Mouse (Mus musculus): ENCODE measurements around the gene Tlcd1. TPM values are rescaled to one million over a fixed set of nuclear protein-coding genes. Genes with fewer than 3 reads are reported as not detected.

Gene Tlcd1
- total and polyA plus RNA-seq, 3 experiments: 23.3 to 28.3 TPM; not detected in 1

GRCm38 (mm10) chr11:78168541-78169468 is 7.7 kb upstream of the Tlcd1 start (continued):
- TF ChIP-seq KAT2A (conservative IDR thresholded peaks at IDR 0.05; ENCODE audit: low read depth, low read length): peak; percentile 45; the same call in 1 of the 2 replicates
- TF ChIP-seq MYC (IDR thresholded peaks at IDR 0.05; ENCODE audit: low read depth, low read length): peak; percentile 68; the same call in 1 of the 2 replicates

- Histone ChIP-seq H3K4me3 (ENCODE audit: control insufficient read depth in 1 of 2, insufficient read depth in 1 of 2, low read depth in 2 of 2, low read length in 2 of 2) (no peak overlapping the region), H3K27ac (ENCODE audit: control insufficient read depth, low read depth, low read length) (no peak overlapping the region), H3K79me2 (ENCODE audit: control insufficient read depth, insufficient read depth, low read length, poor library complexity) (no peaks in the 10 kb centered on the region; the same call in 1 of the 2 replicates), H3K9ac (ENCODE audit: control insufficient read depth, low read depth, low read length, poor library complexity, severe bottlenecking) (no peak overlapping the region), H3K9me3 (replicated peaks; ENCODE audit: insufficient read depth, low read length) (no peaks in the 10 kb centered on the region), H3K27me3 (ENCODE audit: control insufficient read depth in 1 of 2, insufficient read depth in 2 of 2, low read length in 2 of 2) (no peaks in the 10 kb centered on the region), H3K36me3 (ENCODE audit: control insufficient read depth in 1 of 2, insufficient read depth in 2 of 2, low read length in 2 of 2) (peaks cover 0 to 21% of the 10 kb centered on the region in 2 experiments; a peak in 2 of 4 replicates), H3K4me1 (ENCODE audit: control insufficient read depth in 1 of 2, insufficient read depth in 2 of 2, low read length in 2 of 2) (peaks cover 20 to 33% of the 10 kb centered on the region in 2 experiments)
- no peak for TF ChIP-seq POLR2A (IDR thresholded peaks at IDR 0.05; ENCODE audit: control insufficient read depth in 1 of 2, insufficient read depth in 1 of 2, low read depth in 1 of 2, low read length in 2 of 2, poor library complexity in 1 of 2)
- TF ChIP-seq ZMIZ1 (IDR thresholded peaks at IDR 0.05; ENCODE audit: low read depth, low read length): no peak
- TF ChIP-seq MAZ (IDR thresholded peaks at IDR 0.05; ENCODE audit: low read depth, low read length): no peak
- TF ChIP-seq BHLHE40 (IDR thresholded peaks at IDR 0.05; ENCODE audit: borderline replicate concordance, low read depth, low read length): no peak
- no peak for TF ChIP-seq USF2 (IDR thresholded peaks at IDR 0.05; ENCODE audit: borderline replicate concordance in 1 of 2, insufficient read depth in 1 of 2, low read depth in 1 of 2, low read length in 2 of 2)
- no peak for TF ChIP-seq MAFK (IDR thresholded peaks at IDR 0.05; ENCODE audit: borderline replicate concordance, low read depth, low read length)
- TF ChIP-seq MAX (IDR thresholded peaks at IDR 0.05; ENCODE audit: low read length): no peak
- TF ChIP-seq NELFE (IDR thresholded peaks at IDR 0.05; ENCODE audit: low read depth, low read length): no peak
- no peak for TF ChIP-seq ZKSCAN1 (IDR thresholded peaks at IDR 0.05; ENCODE audit: low read depth, low read length)
- DNase-seq (ENCODE audit: low read depth, low spot score): no peak
Observed at GRCm38 (mm10) chr11:78170306-78170705, 6.2 kb upstream of the Tlcd1 start.

DNA sequence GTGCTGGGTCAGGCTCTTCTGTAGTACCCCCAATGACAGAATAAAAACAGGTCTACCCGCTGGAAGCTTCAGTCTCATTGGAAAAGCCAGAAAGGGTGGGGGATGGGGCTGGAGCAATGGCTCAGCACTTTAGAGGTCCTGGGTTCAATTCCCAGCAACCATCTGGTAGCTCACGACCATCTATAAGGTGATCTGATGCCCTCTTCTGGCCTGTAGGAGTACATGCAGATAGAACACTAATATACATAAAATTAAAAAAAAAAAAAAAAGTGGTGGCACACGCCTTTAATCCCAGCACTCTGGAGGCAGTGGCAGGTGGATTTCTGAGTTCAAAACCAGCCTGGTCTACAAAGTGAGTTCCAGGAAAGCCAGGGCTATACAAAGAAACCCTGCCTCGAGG is 5.2 kb upstream of the Tlcd1 start:
- H3K27ac ChIP-seq (ENCODE audit: control insufficient read depth, low read depth, low read length): no peak overlapping the region
- no peak for TF ChIP-seq POLR2AphosphoS2 (IDR thresholded peaks at IDR 0.05; ENCODE audit: low read length)
- TF ChIP-seq SMC3 (IDR thresholded peaks at IDR 0.05; ENCODE audit: low read depth, low read length): peak; percentile 74
- no peak for TF ChIP-seq MAFK (IDR thresholded peaks at IDR 0.05; ENCODE audit: borderline replicate concordance, low read depth, low read length)
- TF ChIP-seq GABPA (IDR thresholded peaks at IDR 0.05; ENCODE audit: low read depth, low read length): 0 out of 2 replicates have a peak, but pooled peaks have one; percentile 26
- TF ChIP-seq POLR2AphosphoS5 (IDR thresholded peaks at IDR 0.05; ENCODE audit: borderline replicate concordance, low read depth, low read length): no peak
- no peak for TF ChIP-seq CHD2 (IDR thresholded peaks at IDR 0.05; ENCODE audit: low read length)
- TF ChIP-seq CHD1 (IDR thresholded peaks at IDR 0.05; ENCODE audit: low read depth, low read length): no peak
- TF ChIP-seq MAZ (IDR thresholded peaks at IDR 0.05; ENCODE audit: low read depth, low read length): peak; percentile 61; the same call in 1 of the 2 replicates
- TF ChIP-seq ZMIZ1 (IDR thresholded peaks at IDR 0.05; ENCODE audit: low read depth, low read length): no peak
- 0 out of 2 replicates have a peak, but pooled peaks have one; percentile 24 for TF ChIP-seq MXI1 (IDR thresholded peaks at IDR 0.05; ENCODE audit: low read depth, low read length)
- TF ChIP-seq MAX (IDR thresholded peaks at IDR 0.05; ENCODE audit: low read length): no peak
- peak; percentile 98 for TF ChIP-seq ZNF384 (IDR thresholded peaks at IDR 0.05; ENCODE audit: low read depth, low read length)
- TF ChIP-seq POLR2A (IDR thresholded peaks at IDR 0.05; ENCODE audit: control insufficient read depth in 1 of 2, insufficient read depth in 1 of 2, low read depth in 1 of 2, low read length in 2 of 2, poor library complexity in 1 of 2): no peak
- no peak for TF ChIP-seq ELF1 (IDR thresholded peaks at IDR 0.05; ENCODE audit: low read depth, low read length)
- TF ChIP-seq JUND (IDR thresholded peaks at IDR 0.05; ENCODE audit: low read depth, low read length): 0 out of 2 replicates have a peak, but pooled peaks have one; percentile 35
- peak; percentile 74 for TF ChIP-seq RAD21 (IDR thresholded peaks at IDR 0.05; ENCODE audit: low read depth, low read length)
- TF ChIP-seq NELFE (IDR thresholded peaks at IDR 0.05; ENCODE audit: low read depth, low read length): no peak
- 0 out of 2 replicates have a peak, but pooled peaks have one; percentile 53 for TF ChIP-seq MYC (IDR thresholded peaks at IDR 0.05; ENCODE audit: low read depth, low read length)
- peak; percentile 50; the same call in 1 of the 2 replicates for TF ChIP-seq SIN3A (IDR thresholded peaks at IDR 0.05; ENCODE audit: low read length)
- TF ChIP-seq ZC3H11A (IDR thresholded peaks at IDR 0.05; ENCODE audit: low read depth, low read length): peak; percentile 81
- no peak; the same call in 1 of the 2 replicates for TF ChIP-seq ZKSCAN1 (IDR thresholded peaks at IDR 0.05; ENCODE audit: low read depth, low read length)
- TF ChIP-seq CTCF (IDR thresholded peaks at IDR 0.05 in 2 of 3, conservative IDR thresholded peaks at IDR 0.05 in 1 of 3; ENCODE audit: control insufficient read depth in 1 of 3, insufficient read depth in 1 of 3, low read depth in 2 of 3, low read length in 3 of 3, poor library complexity in 1 of 3, severe bottlenecking in 1 of 3): peak; percentile 42 to 76 (median 53)

More for the DNA sequence above, 5.2 kb upstream of the Tlcd1 start:
- Histone ChIP-seq H3K79me2 (ENCODE audit: control insufficient read depth, insufficient read depth, low read length, poor library complexity) (no peaks in the 10 kb centered on the region), H3K4me1 (ENCODE audit: control insufficient read depth in 1 of 2, insufficient read depth in 2 of 2, low read length in 2 of 2) (peaks cover 16 to 26% of the 10 kb centered on the region in 2 experiments), H3K9me3 (replicated peaks; ENCODE audit: insufficient read depth, low read length) (no peaks in the 10 kb centered on the region), H3K9ac (ENCODE audit: control insufficient read depth, low read depth, low read length, poor library complexity, severe bottlenecking) (no peak overlapping the region), H3K27me3 (ENCODE audit: control insufficient read depth in 1 of 2, insufficient read depth in 2 of 2, low read length in 2 of 2) (no peaks in the 10 kb centered on the region), H3K4me3 (ENCODE audit: control insufficient read depth in 1 of 2, insufficient read depth in 1 of 2, low read depth in 2 of 2, low read length in 2 of 2) (no peak overlapping the region), H3K36me3 (ENCODE audit: control insufficient read depth in 1 of 2, insufficient read depth in 2 of 2, low read length in 2 of 2) (peaks cover 0 to 17% of the 10 kb centered on the region in 2 experiments; a peak in 2 of 4 replicates)
- DNase-seq (ENCODE audit: low read depth, low spot score): peak; percentile 82

Measured in MEL (cell line).